Mouse (Mus musculus) heart, embryonic 14.5 days (tissue): ENCODE results near the gene Tpcn2. TPM values are rescaled to one million over a fixed set of nuclear protein-coding genes. Genes with fewer than 3 reads are reported as not detected.

Experiments
- ATAC-seq: fragments of 200-750 bp; cut with Nextera tagmentation; 2 replicates; pipeline ENCODE4 v1.8.0; 2017; ENCODE audit warnings: low read depth, moderate TSS enrichment; ENCODE audit not compliant: insufficient number of reproducible peaks, insufficient read depth, low FRiP score
- H3K27ac ChIP-seq, 2 experiments: fragments of 200-500 bp in 1 of 2; fragments of 300-500 bp in 1 of 2; sonication (generic) in 1 of 2; replicated peaks in 1 of 2; 2 replicates each; pipeline ENCODE4 v1.5.1; 2012 to 2014; ENCODE audit warnings: low read depth in 2 of 2, low read length in 2 of 2, control low read depth in 1 of 2, mild to moderate bottlenecking in 1 of 2, mixed read lengths in 1 of 2; ENCODE audit not compliant: control insufficient read depth in 1 of 2, insufficient read depth in 1 of 2
- H3K27me3 ChIP-seq: fragments of 300-500 bp; sonication (generic); 2 replicates; pipeline ENCODE4 v1.6.1; 2014; ENCODE audit warnings: mild to moderate bottlenecking, low read length, control low read depth; ENCODE audit not compliant: control insufficient read depth, insufficient read depth
- H3K36me3 ChIP-seq: fragments of 300-500 bp; sonication (generic); 2 replicates; pipeline ENCODE4 v1.6.1; 2014; ENCODE audit warnings: mild to moderate bottlenecking, control low read depth, low read length, mixed read lengths; ENCODE audit not compliant: control insufficient read depth, insufficient read depth
- H3K4me1 ChIP-seq, 2 experiments: fragments of 200-500 bp in 1 of 2; fragments of 300-500 bp in 1 of 2; sonication (generic) in 1 of 2; 2 replicates each; pipeline ENCODE4 v1.6.1; 2012 to 2014; ENCODE audit warnings: low read length in 2 of 2, control low read depth in 1 of 2, mixed read lengths in 1 of 2; ENCODE audit not compliant: control insufficient read depth in 2 of 2, insufficient read depth in 2 of 2
- H3K4me2 ChIP-seq: fragments of 300-500 bp; sonication (generic); 2 replicates; pipeline ENCODE4 v1.6.1; 2014; ENCODE audit warnings: mild to moderate bottlenecking, low read length
- H3K4me3 ChIP-seq, 2 experiments: fragments of 200-500 bp in 1 of 2; fragments of 300-500 bp in 1 of 2; sonication (generic) in 1 of 2; 2 replicates each; pipeline ENCODE4 v1.5.1; 2012 to 2014; ENCODE audit warnings: low read length in 2 of 2, mild to moderate bottlenecking in 2 of 2, control low read depth in 1 of 2, low read depth in 1 of 2, moderate library complexity in 1 of 2; ENCODE audit not compliant: control insufficient read depth in 1 of 2, insufficient read depth in 1 of 2
- H3K9ac ChIP-seq: fragments of 300-500 bp; sonication (generic); 2 replicates; pipeline ENCODE4 v1.6.1; 2014; ENCODE audit warnings: mild to moderate bottlenecking, low read length
- H3K9me3 ChIP-seq: fragments of 300-500 bp; sonication (generic); 2 replicates; pipeline ENCODE4 v1.6.1; 2016; ENCODE audit warnings: low read length, control low read depth; ENCODE audit not compliant: control insufficient read depth
- WGBS: fragments of 180-500 bp; shearing (Covaris S2); extraction: QIAGEN DNeasy Blood & Tissue Kit; methylation state at CpG from one replicate; pipeline ENCODE4 v1.1.7; 2014; 5-methylcytosine and 5-hydroxymethylcytosine counted together
- polyA plus RNA-seq: library from polyadenylated mRNA; unstranded; fragments of >200 nt; fragmentation: Nextera tagmentation; extraction: Ambion mirVana; gene quantifications from 2 replicates; pipeline ENCODE4 v1.2.1, GENCODE M21; 2014

Gene Tpcn2
- polyA plus RNA-seq, 1 experiment from 2014 or later = 2.4 TPM

DNA sequence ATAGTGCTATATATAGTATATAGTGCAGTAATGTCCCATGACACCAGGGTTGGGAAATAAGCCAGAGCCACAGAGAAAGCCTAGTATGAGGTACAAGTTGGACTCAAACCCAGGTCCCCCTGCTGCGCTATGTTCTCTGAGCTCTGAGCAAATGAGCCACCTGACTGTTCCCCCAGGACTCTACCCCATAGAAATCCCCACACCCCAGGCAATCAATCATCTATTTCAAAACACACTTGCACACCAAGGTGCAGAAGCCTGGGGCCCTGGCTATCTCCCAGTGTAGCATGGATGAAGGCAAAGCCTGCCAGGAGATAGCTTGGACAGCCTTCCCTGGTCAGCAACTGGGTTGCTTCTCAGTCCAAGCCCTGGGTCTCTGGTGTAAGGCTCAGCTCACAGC lies 27.7 kb downstream of the Tpcn2 start:
- peaks cover 0 to 3% of the 10 kb centered on the region in 2 experiments; a peak in 1 of 4 replicates for H3K4me1 ChIP-seq
- peaks cover 57% of the 10 kb centered on the region for H3K36me3 ChIP-seq
- H3K4me3 ChIP-seq = no peak overlapping the region
- H3K9ac ChIP-seq = no peak overlapping the region
- no peak overlapping the region for H3K4me2 ChIP-seq
- no peak overlapping the region for H3K27ac ChIP-seq
- H3K9me3 ChIP-seq = no peaks in the 10 kb centered on the region
- no peak for ATAC-seq
- no peaks in the 10 kb centered on the region for H3K27me3 ChIP-seq
- WGBS = 100% methylated on average over 1 of the region's 1 CpGs

DNA sequence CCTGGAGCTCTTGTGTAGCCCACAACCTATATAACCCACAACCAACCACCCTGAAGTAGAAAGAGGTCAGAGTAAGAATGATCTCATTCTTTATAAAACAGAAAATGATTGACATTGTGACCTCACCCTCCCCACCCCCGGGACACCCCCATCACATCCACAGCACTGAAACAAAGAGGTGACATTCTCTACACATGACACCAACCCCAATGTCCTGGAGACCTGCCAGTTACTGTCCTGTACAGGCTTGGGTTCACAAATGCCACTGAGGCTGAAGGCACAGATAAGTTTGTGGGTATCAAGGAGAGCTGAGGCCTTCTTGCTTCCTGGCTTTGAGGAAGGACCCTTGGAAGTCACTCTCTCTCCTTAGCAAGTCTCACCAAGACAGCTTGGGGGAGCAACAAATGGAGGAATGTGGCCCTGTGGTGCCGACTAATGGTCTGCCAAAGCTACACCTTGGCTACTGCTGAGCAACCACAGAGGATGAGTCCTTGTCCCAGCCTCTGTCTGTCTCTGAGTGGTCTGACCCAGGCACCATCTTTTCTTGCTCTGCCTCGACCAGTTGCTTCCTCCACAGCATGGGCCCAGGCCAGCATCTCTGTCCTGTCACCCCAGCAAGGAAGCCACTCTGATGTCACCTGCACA lies 29.7 kb downstream of the Tpcn2 start:
- no peaks in the 10 kb centered on the region for H3K9me3 ChIP-seq
- H3K36me3 ChIP-seq = peaks cover 40% of the 10 kb centered on the region
- H3K27me3 ChIP-seq = no peaks in the 10 kb centered on the region
- H3K27ac ChIP-seq = no peak overlapping the region
- 48% methylated on average over 3 of the region's 3 CpGs for WGBS
- no peak overlapping the region for H3K4me2 ChIP-seq
- H3K4me1 ChIP-seq = peaks cover 0 to 3% of the 10 kb centered on the region in 2 experiments; a peak in 1 of 4 replicates
- H3K4me3 ChIP-seq = no peak overlapping the region
- ATAC-seq = no peak
- H3K9ac ChIP-seq = no peak overlapping the region

DNA sequence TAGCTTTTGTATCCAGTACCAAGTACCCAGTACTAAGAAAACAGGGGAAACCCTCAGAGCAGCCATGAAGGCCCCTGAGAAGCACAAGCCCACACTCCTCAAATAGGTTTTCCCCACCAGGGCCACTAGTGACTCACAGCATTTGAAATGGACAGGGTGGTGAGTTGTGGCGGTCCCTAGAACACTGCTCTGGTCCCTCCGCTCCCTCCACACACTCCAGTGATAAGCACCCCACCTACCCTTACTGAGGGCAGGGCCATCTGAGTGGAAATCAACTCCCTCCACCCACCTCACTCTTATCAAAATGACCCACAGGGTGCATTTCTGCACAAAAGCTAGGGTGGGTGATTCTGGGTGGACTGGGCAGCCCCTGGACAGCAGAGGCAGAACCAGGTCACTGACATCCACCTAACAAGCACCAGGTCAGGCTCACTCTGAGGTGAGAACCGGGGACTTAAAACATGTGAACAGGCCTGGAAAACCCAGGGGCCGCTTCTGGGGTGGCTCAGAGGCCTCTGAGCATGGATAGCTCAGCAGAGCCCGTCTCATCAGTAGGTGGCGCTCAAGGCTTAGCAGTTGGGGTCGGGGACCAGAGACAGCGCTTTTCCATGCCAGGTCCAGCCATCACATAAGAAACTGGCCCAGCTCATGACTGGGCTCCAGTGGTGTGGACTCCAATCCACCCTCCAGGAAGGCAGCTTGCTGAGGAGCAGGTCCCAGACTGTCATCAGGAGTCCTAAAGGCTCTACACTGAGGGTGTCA lies 30.9 kb downstream of the Tpcn2 start:
- Histone ChIP-seq H3K36me3 (peaks cover 32% of the 10 kb centered on the region), H3K4me3 (no peak overlapping the region), H3K9me3 (no peaks in the 10 kb centered on the region), H3K4me2 (no peak overlapping the region), H3K27ac (no peak overlapping the region), H3K27me3 (no peaks in the 10 kb centered on the region), H3K9ac (no peak overlapping the region), H3K4me1 (peaks cover 0 to 3% of the 10 kb centered on the region in 2 experiments; a peak in 1 of 4 replicates)
- ATAC-seq = no peak
- WGBS = 27% methylated on average over 8 of the region's 8 CpGs

DNA sequence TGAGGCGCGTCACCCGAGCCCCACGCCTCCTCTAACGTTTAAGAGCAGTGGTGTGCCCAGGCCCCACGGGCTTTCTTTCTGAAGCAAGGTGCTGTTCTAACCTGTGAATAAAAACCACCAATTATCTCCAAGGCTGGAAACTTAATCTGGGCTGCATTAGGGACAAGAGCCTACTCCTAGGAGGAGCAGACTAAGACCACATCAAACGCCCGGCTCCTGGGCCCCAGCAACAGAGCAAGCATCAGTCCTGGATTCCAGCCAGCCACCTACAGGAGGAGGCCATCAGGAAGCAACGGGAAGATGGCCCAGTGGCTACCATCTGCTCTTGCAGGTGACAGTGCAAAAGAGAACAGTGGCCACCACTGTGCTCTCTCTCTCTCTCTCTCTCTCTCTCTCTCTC lies 33.6 kb downstream of the Tpcn2 start:
- no peak for ATAC-seq
- Histone ChIP-seq H3K27ac (no peak overlapping the region), H3K9ac (no peak overlapping the region), H3K9me3 (no peaks in the 10 kb centered on the region), H3K4me3 (no peak overlapping the region), H3K4me1 (peaks cover 0 to 3% of the 10 kb centered on the region in 2 experiments; a peak in 1 of 4 replicates), H3K36me3 (0 out of 2 replicates have a peak, but pooled peaks cover 14% of the 10 kb centered on the region), H3K4me2 (no peak overlapping the region), H3K27me3 (no peaks in the 10 kb centered on the region)
- 70% methylated on average over 9 of the region's 9 CpGs for WGBS

DNA sequence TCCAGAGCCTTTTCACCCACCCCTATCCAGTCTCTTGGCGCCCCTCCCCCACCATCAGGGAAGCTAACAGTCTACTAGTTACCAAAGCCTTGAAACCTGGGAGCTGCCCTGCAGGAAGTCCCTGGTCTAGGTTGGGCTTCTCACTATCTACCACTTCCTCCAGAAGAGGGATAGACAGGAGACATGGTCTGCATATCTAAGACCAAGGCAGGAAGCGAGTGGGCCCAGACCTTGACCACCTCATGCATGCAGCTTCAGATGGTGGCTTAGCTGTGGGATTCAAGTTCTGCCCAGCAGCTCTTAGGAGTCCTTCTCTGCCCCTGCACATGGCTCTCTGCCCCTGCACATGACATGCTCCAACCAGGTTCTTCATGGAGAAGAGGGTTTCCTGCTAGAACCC lies 34.9 kb downstream of the Tpcn2 start:
- no peak overlapping the region for H3K27ac ChIP-seq
- H3K4me3 ChIP-seq = no peak overlapping the region
- peaks cover 0 to 3% of the 10 kb centered on the region in 2 experiments; a peak in 1 of 4 replicates for H3K4me1 ChIP-seq
- 69% methylated on average over 2 of the region's 2 CpGs for WGBS
- no peak overlapping the region for H3K4me2 ChIP-seq
- ATAC-seq = no peak
- no peaks in the 10 kb centered on the region for H3K27me3 ChIP-seq
- no peaks in the 10 kb centered on the region for H3K9me3 ChIP-seq
- H3K9ac ChIP-seq = no peak overlapping the region
- H3K36me3 ChIP-seq = 0 out of 2 replicates have a peak, but pooled peaks cover 4% of the 10 kb centered on the region

DNA sequence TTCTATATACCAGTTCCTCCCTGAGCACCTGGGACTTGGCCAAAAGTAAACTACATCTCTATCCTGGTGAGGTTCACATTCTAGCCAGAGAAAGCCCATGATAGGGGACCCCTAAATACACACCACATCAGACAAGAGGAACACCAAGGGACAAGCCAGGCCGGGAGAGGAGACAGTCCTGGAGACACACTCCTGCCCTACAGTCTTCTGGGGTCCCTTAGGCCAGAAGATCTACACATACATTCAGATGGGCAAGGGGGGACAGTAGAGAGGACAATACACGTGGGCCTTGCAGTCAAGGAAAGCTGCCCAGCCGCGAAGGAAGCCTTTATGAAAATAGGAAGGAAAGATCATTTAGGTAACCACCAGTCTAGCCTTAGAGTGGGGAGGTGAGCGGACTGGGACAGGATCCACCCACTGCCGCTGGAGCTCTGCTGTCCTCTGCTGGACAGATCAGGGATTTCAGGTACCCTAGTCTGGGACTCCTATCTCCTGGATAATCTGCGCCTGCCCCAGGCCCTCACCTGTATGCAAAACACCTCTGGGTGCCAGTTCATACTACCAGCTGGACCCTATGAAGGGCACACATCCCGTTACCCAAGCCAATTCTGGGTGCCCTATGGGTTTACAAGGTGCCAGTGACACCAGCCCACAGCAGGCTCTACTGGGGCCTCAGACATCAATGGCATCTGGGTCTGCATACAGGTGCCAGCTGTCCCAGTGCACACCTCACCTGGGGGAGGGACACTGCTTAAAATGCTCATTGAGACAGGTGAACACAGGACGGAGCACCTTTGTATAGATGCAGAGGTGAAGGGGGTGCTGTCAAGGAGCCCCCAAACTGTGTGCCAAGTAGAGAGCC lies 40.7 kb downstream of the Tpcn2 start:
- Histone ChIP-seq H3K9ac (no peak overlapping the region), H3K36me3 (no peaks in the 10 kb centered on the region), H3K4me2 (no peak overlapping the region), H3K4me3 (no peak overlapping the region), H3K27me3 (no peaks in the 10 kb centered on the region), H3K27ac (no peak overlapping the region), H3K9me3 (0 out of 2 replicates have a peak, but pooled peaks cover 3% of the 10 kb centered on the region), H3K4me1 (no peaks in the 10 kb centered on the region)
- ATAC-seq = no peak
- 13% methylated on average over 9 of the region's 9 CpGs for WGBS

DNA sequence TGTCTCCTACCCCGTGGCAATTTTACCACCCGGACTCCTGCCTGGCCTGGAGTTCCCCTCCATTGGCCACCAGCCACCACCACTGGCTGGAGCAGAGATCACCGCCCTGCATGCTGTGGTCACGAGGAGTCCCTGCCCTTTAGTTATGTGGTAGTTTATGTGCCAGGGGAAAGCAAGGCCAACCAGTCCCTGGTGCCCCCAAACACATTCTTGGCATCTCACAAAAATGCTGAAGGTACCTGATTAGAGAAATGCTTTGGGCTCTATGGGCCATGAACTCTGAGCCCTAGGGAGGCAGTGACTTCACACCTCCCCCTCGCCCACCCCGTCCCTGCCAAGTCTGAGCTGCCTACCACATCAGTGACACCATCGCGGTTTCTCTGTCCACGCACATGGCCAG lies 41.8 kb downstream of the Tpcn2 start:
- Histone ChIP-seq H3K36me3 (no peaks in the 10 kb centered on the region), H3K4me2 (no peak overlapping the region), H3K27ac (no peak overlapping the region), H3K27me3 (no peaks in the 10 kb centered on the region), H3K4me3 (no peak overlapping the region), H3K9me3 (0 out of 2 replicates have a peak, but pooled peaks cover 3% of the 10 kb centered on the region), H3K9ac (no peak overlapping the region), H3K4me1 (no peaks in the 10 kb centered on the region)
- no peak for ATAC-seq
- WGBS = 75% methylated on average over 9 of the region's 9 CpGs
